26 mouse cellular contexts compared by ENCODE assay signal in the genomic region with DNA sequence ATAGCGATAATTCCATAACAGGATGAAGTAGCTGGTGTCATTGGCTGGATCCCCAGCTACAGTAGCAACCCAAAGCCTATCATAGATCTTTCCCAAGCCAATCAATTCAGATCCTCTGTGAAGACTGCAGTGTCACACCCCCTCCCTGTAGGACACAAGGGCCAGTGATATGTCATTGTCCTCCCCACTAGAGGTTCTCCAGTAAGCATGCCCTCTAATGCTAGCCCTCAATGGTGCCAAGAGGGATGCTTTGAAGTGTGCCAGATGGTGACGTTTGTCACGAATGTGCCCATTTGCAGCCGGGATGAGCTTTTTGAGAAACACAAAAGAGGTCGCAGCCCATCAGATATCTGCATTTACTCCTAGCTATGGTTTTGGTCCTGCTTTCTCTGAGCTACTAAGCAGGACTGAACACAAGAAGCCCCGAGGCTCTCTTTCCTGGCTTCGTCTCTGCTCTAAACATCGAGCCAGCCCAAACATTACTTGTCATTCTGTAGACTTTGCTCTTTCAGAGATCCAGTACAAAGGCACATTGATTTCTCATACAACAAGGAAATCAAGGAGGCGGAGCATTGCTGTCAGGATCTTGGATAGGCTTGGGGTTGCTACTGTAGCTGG.
DNase-seq lines count a peak whose midpoint lies in the region; ATAC-seq and TF ChIP-seq lines count a peak whose summit lies in the region.
"Had no signal": no experiment of that assay in that cellular context is flagged by ENCODE, and none has a peak within 500 bp of the region (broad histone marks: within the 10 kb centered on the region; RNA-seq: fewer than 3 reads in every experiment).

No protein-coding gene starts in this region.

- H3K27ac ChIP-seq in hindbrain, embryonic 13.5 days = no peak overlapping the region
- no peak overlapping the region for H3K27ac ChIP-seq in hindbrain, embryonic 12.5 days
- H3K27ac ChIP-seq in midbrain, postnatal 0 days (ENCODE audit: low read depth, low read length) = no peak overlapping the region
- H3K27ac ChIP-seq in midbrain, embryonic 15.5 days = no peak overlapping the region
- H3K27ac ChIP-seq: embryonic facial prominence, embryonic 13.5 days; heart, adult 2 months; kidney, embryonic 15.5 days; liver, embryonic 15.5 days; lung, embryonic 15.5 days; midbrain, embryonic 12.5 days; neural tube, embryonic 15.5 days had no signal

- no peaks in the 10 kb centered on the region for H3K27me3 ChIP-seq in hindbrain, embryonic 13.5 days
- no peaks in the 10 kb centered on the region for H3K27me3 ChIP-seq in hindbrain, embryonic 12.5 days
- H3K27me3 ChIP-seq in midbrain, postnatal 0 days (ENCODE audit: insufficient read depth, low read length) = no peaks in the 10 kb centered on the region
- no peaks in the 10 kb centered on the region for H3K27me3 ChIP-seq in midbrain, embryonic 15.5 days (replicated peaks)
- H3K27me3 ChIP-seq: embryonic facial prominence, embryonic 13.5 days; heart, embryonic 12.5 days; kidney, embryonic 15.5 days; liver, embryonic 15.5 days; lung, embryonic 15.5 days; midbrain, embryonic 12.5 days; neural tube, embryonic 15.5 days had no signal

- 69% methylated on average over 9 of the region's 9 CpGs for WGBS in hindbrain, embryonic 13.5 days
- WGBS in hindbrain, embryonic 12.5 days = 77% methylated on average over 9 of the region's 9 CpGs
- whole genome bisulfite sequencing in midbrain, postnatal 0 days = 77% methylated on average over 9 of the region's 9 CpGs
- WGBS in midbrain, embryonic 15.5 days = 82% methylated on average over 9 of the region's 9 CpGs

- no peak for TF ChIP-seq CTCF in midbrain, postnatal 0 days (IDR thresholded peaks at IDR 0.05)

- H3K4me3 ChIP-seq in hindbrain, embryonic 13.5 days = no peak overlapping the region
- no peak overlapping the region for H3K4me3 ChIP-seq in hindbrain, embryonic 12.5 days
- H3K4me3 ChIP-seq in midbrain, postnatal 0 days (ENCODE audit: low read depth, low read length) = no peak overlapping the region
- H3K4me3 ChIP-seq in midbrain, embryonic 15.5 days = no peak overlapping the region
- H3K4me3 ChIP-seq: embryonic facial prominence, embryonic 13.5 days; heart, adult 2 months; heart, embryonic 12.5 days; kidney, embryonic 15.5 days; liver, embryonic 15.5 days; lung, embryonic 15.5 days; midbrain, embryonic 12.5 days; neural tube, embryonic 15.5 days had no signal

- H3K4me1 ChIP-seq in hindbrain, embryonic 13.5 days (replicated peaks) = peaks cover 3% of the 10 kb centered on the region
- H3K4me1 ChIP-seq in hindbrain, embryonic 12.5 days = no peaks in the 10 kb centered on the region
- no peaks in the 10 kb centered on the region for H3K4me1 ChIP-seq in midbrain, postnatal 0 days (ENCODE audit: insufficient read depth, low read length)
- 0 out of 2 replicates have a peak, but pooled peaks cover 6% of the 10 kb centered on the region for H3K4me1 ChIP-seq in midbrain, embryonic 15.5 days
- H3K4me1 ChIP-seq: liver, embryonic 15.5 days had no signal

- no peak overlapping the region for H3K9ac ChIP-seq in hindbrain, embryonic 13.5 days
- no peak overlapping the region for H3K9ac ChIP-seq in hindbrain, embryonic 12.5 days
- H3K9ac ChIP-seq in midbrain, postnatal 0 days (replicated peaks; ENCODE audit: low read length, poor library complexity, severe bottlenecking) = no peak overlapping the region
- H3K9ac ChIP-seq in midbrain, embryonic 15.5 days = no peak overlapping the region
- H3K9ac ChIP-seq: embryonic facial prominence, embryonic 13.5 days; heart, embryonic 12.5 days; kidney, embryonic 15.5 days; liver, embryonic 15.5 days; lung, embryonic 15.5 days; midbrain, embryonic 12.5 days; neural tube, embryonic 15.5 days had no signal

- peak; percentile 16 to 18 for DNase-seq in cerebellum, postnatal 10 days
- DNase-seq in cerebellum, postnatal 4 days (ENCODE audit: low spot score in 2 of 2) = no peak
- DNase-seq in midbrain, postnatal 0 days (ENCODE audit: low spot score) = peak; percentile 26
- no peak for DNase-seq in thymus, postnatal 4 days
- DNase-seq: adrenal gland, adult 8-10 months; cerebellum, adult 11 months; cerebellum, adult 9-10 months; gastrocnemius, postnatal 25 days; heart, adult 2 months; kidney, adult 18-20 months; kidney, postnatal 25 days; liver; lung, postnatal 36 days; retina, postnatal 1 day; right cerebral cortex, postnatal 14 days had no signal

- H3K36me3 ChIP-seq in hindbrain, embryonic 13.5 days = no peaks in the 10 kb centered on the region
- no peaks in the 10 kb centered on the region for H3K36me3 ChIP-seq in hindbrain, embryonic 12.5 days
- no peaks in the 10 kb centered on the region for H3K36me3 ChIP-seq in midbrain, postnatal 0 days (ENCODE audit: insufficient read depth, low read length)
- H3K36me3 ChIP-seq in midbrain, embryonic 15.5 days (replicated peaks) = no peaks in the 10 kb centered on the region
- H3K36me3 ChIP-seq: embryonic facial prominence, embryonic 13.5 days; G1E; heart, embryonic 12.5 days; kidney, embryonic 15.5 days; liver, embryonic 15.5 days; lung, embryonic 15.5 days; midbrain, embryonic 12.5 days; neural tube, embryonic 15.5 days had no signal

- no peak overlapping the region for H3K4me2 ChIP-seq in hindbrain, embryonic 13.5 days
- H3K4me2 ChIP-seq in hindbrain, embryonic 12.5 days (replicated peaks) = no peak overlapping the region
- H3K4me2 ChIP-seq in midbrain, postnatal 0 days (ENCODE audit: low read depth, low read length, poor library complexity, severe bottlenecking) = no peak overlapping the region
- no peak overlapping the region for H3K4me2 ChIP-seq in midbrain, embryonic 15.5 days
- H3K4me2 ChIP-seq: embryonic facial prominence, embryonic 13.5 days; heart, embryonic 12.5 days; kidney, embryonic 15.5 days; liver, embryonic 15.5 days; lung, embryonic 15.5 days; midbrain, embryonic 12.5 days; neural tube, embryonic 15.5 days had no signal

- no peaks in the 10 kb centered on the region for H3K9me3 ChIP-seq in hindbrain, embryonic 13.5 days
- H3K9me3 ChIP-seq in hindbrain, embryonic 12.5 days (replicated peaks) = no peaks in the 10 kb centered on the region
- H3K9me3 ChIP-seq in midbrain, postnatal 0 days (ENCODE audit: low read length) = no peaks in the 10 kb centered on the region
- H3K9me3 ChIP-seq in midbrain, embryonic 15.5 days = no peaks in the 10 kb centered on the region
- H3K9me3 ChIP-seq: embryonic facial prominence, embryonic 13.5 days; G1E; heart, embryonic 12.5 days; kidney, embryonic 15.5 days; liver, embryonic 15.5 days; lung, embryonic 15.5 days; midbrain, embryonic 12.5 days; neural tube, embryonic 15.5 days had no signal

- ATAC-seq in hindbrain, embryonic 13.5 days (ENCODE audit: low FRiP score) = peak; percentile 39; the same call in 1 of the 2 replicates
- no peak for ATAC-seq in hindbrain, embryonic 12.5 days (ENCODE audit: low FRiP score)
- no peak for ATAC-seq in midbrain, postnatal 0 days (ENCODE audit: low FRiP score)
- ATAC-seq in midbrain, embryonic 15.5 days (replicated peaks) = no peak

Comparison
In these comparisons a context has a peak if more than half of its experiments do, and no peak if none do; other contexts are left out.
1. DNase-seq: peak in cerebellum, postnatal 10 days (2 of 2) and midbrain, postnatal 0 days (single experiment); none in cerebellum, postnatal 4 days (0 of 2) and thymus, postnatal 4 days (single experiment).